Mouse (Mus musculus) fat pad, adult 2 months (tissue): ENCODE results near the gene Krtap1-4.
"Not testable (repeated sequence)": the region's sequence is repeated elsewhere in the genome, so short reads cannot be mapped to it uniquely, and the experiment has no call there.

Experiments
- DNase-seq: peaks from one replicate; pipeline ENCODE4 v3.0.0-alpha.2; 2011; ENCODE audit warnings: low read depth, low spot score; ENCODE audit errors: extremely low read depth

The Krtap1-4 gene

DNA sequence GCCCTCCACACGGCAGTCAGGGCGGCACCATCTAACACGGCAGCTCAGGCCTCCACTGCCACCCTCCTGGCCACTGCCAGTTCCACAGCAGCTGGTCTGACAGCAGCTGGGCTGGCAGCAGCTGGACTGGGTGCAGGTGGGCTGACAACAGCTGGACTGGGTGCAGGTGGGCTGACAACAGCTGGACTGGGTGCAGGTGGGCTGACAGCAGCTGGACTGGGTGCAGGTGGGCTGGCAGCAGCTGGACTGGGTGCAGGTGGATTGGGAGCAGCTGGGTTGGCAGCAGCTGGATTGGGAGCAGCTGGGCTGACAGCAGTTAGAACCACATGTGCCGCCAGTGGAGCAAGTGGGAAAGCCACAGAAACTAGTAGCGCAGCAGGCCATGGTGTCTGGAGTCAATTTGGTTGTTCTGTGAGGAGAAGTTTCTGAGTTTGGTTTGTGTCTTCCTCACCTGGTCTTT lies at the start of gene Krtap1-4:
Krtap1-4 (minus strand) TSS at position 410 of the 460 bp plus-strand sequence.
- no peak for DNase-seq

GRCm38 (mm10) chr11:99630890-99631289 lies 47.4 kb upstream of the Krtap1-4 start:
- no peak for DNase-seq

- no peak for DNase-seq
These were observed 44.7 kb upstream of the Krtap1-4 start, which contains the start of gene Krtap4-1 for GRCm38 (mm10) chr11:99628138-99628537. Gene Krtap4-1 (minus strand): TSS chr11:99628238.

- no peak for DNase-seq
These were observed 36.9 kb upstream of the Krtap1-4 start, which contains the start of gene Gm11562 for GRCm38 (mm10) chr11:99620335-99620734. Gene Gm11562 (minus strand): TSS chr11:99620435.

DNA sequence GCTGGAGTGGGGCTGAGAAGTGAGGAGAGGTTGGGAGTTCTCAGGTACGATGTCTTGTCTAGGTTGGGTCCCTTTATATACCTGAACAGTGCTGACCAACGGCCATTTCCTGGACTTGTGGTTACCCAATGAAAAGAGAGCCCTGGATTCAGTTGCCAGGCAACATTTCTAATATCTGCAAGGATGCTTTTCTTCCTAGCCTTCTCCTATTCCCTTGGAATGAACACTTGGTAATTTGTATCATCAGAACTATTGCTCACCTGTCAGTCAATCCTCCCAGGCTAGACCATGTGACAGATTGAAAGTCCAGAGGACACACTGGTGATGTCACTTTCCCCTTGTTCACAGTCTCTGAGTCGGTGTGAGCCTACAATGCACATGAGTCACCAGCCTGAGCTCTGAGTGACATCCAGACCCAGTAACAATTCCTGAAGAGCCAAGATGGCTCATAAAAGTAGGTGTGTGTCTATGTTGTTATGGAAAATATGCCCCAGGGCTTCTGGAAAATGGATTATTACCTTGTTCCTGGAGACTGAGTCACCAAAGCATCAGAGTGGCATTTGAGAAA lies 31.4 kb upstream of the Krtap1-4 start, which contains the start of gene Krtap2-4:
Krtap2-4 (minus strand) TSS at position 51 of the 568 bp plus-strand sequence.
- DNase-seq = no peak

DNA sequence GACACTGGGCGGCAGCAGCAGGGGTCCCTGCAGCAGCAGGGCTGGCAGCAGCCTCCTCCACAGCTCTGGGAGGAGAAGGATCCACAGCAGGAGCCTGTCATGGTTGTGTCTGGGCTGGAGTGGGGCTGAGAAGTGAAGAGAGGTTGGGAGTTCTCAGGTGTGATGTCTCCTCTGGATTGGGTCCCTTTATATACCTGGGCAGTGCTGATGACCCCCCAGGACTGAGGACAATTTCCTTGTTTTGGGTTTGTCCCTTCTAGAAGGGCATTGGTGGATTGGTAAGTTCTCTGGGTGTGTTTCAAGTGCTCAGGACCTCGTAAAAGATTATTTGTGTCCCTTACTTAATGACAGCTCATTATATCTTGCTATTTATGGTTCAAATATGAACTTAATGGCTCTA lies 26.6 kb upstream of the Krtap1-4 start, which contains the start of gene Gm11937:
Gm11937 (minus strand) TSS at position 101 of the 400 bp plus-strand sequence.
- DNase-seq = not testable (repeated sequence)

DNA sequence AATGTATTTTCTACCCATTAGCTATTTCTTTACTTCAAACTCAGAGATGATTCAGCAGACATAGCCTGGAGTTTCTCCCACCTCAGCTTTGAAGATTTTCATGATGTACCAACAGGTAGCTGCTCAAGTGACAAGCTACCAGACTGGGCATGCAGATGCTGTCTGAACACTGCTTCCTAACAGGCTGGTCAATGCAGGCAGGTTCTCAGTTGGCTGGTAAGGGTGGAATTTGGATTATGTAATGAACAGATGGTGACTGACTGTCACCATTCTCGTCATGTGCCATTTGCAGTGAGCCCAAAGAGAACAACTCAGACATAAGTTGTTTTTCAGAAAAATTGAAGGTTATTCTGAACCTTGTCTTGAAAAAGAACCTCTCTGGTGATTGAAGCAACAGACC lies 25.7 kb upstream of the Krtap1-4 start:
- no peak for DNase-seq

- DNase-seq = not testable (repeated sequence)
These were observed 19.8 kb upstream of the Krtap1-4 start, which contains the start of gene Gm11938 for GRCm38 (mm10) chr11:99603208-99603607. Gene Gm11938 (minus strand): TSS chr11:99603308.

- DNase-seq = not testable (repeated sequence)
These were observed 14.3 kb upstream of the Krtap1-4 start, which contains the start of gene Krtap9-3 for GRCm38 (mm10) chr11:99597742-99598141. Gene Krtap9-3 (minus strand): TSS chr11:99598105.

DNA sequence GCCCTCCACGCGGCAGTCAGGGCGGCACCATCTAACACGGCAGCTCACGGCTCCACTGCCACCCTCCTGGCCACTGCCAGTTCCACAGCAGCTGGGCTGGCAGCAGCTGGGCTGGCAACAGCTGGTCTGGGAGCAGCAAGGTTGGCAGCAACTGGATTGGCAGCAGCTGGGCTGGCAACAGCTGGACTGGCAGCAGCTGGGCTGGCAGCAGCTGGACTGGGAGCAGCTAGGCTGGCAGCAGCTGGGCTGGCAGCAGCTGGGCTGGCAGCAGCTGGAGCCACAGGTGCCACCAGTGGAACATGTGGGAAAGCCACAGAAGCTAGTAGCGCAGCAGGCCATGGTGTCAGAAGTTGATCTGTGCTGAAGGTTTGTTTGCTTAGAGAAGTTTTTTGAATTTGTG lies 7.5 kb upstream of the Krtap1-4 start, which contains the start of gene Krtap1-3:
Krtap1-3 (minus strand) TSS at position 359 of the 400 bp plus-strand sequence.
- DNase-seq = no peak

GRCm38 (mm10) chr11:99585096-99585495 lies 1.6 kb upstream of the Krtap1-4 start:
- no peak for DNase-seq

DNA sequence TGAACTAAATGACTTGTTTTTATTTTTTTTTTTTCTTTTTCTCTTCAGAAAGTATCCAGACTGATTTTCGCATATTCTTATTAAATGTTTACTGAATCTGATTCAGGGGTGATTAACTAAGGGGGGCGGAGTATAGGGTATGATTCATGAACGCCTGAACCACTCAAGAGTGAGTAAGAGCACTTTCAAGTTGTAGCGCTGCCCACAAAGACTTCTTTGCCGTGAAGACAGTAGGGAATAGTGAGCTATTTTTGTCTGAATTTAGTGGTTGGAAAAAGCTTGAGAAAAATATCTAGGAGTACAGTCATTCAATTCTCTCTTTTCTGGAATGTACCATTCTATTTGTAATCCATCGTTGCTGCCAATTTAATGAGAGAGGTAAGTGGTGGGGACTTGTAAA lies 1.9 kb downstream of the Krtap1-4 start:
- no peak for DNase-seq

DNA sequence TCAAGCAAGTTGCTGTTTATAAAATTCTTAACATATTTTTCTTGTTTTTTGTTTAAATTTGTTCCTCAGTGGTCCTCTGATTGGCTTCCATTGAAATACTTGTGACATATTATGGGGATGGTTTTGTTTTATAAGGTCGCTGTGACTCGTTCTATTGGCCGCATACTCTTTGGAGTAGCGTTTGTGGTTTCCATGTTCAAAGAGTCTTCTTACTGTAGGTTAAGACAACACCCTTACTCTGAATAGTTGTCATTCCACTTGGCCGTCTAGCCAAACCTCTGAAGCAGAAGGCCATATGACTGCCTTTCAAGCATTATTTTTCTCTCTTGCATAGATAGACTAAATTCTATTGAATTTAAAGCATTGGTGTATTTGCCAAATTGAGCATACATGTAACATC lies 2.4 kb downstream of the Krtap1-4 start:
- no peak for DNase-seq

GRCm38 (mm10) chr11:99580636-99581035 lies 2.8 kb downstream of the Krtap1-4 start, which contains the start of gene Krtap1-5:
Gene Krtap1-5 (minus strand): TSS chr11:99581016.
- no peak for DNase-seq

- no peak for DNase-seq
These were observed 9.3 kb downstream of the Krtap1-4 start for GRCm38 (mm10) chr11:99574106-99574505.

- no peak for DNase-seq
These were observed 10.3 kb downstream of the Krtap1-4 start for GRCm38 (mm10) chr11:99573164-99573563.

GRCm38 (mm10) chr11:99566530-99566929 lies 16.9 kb downstream of the Krtap1-4 start, which contains the start of gene Krtap3-1:
Gene Krtap3-1 (minus strand): TSS chr11:99566630.
- DNase-seq = no peak

- no peak for DNase-seq
These were observed 20.9 kb downstream of the Krtap1-4 start for GRCm38 (mm10) chr11:99562580-99562979.

GRCm38 (mm10) chr11:99559366-99559765 lies 24.1 kb downstream of the Krtap1-4 start, which contains the start of gene Gm11939:
Gene Gm11939 (minus strand): TSS chr11:99559466.
- DNase-seq = no peak

- DNase-seq = no peak
These were observed 25.3 kb downstream of the Krtap1-4 start for GRCm38 (mm10) chr11:99557976-99558745.

DNA sequence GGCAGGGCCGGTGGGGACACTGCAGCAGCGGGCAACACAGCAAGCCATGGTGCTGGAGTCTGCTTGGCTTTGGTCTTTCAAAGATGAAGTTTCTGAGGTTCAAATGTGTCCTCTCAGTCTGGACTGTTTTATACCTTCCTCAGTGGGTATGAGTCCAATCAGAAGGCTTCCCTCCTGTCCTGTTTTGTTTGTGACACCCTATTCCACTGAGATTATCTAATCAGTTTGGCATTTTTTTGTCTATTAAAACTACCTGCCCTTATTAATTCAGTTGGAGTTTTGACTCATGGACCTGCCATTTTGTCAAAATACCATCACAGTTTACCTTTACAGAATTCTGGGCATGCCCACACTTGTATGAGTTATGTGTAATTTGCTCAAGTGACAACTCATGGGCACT lies 26.7 kb downstream of the Krtap1-4 start, which contains the start of gene Krtap3-2:
Krtap3-2 (minus strand) TSS at position 101 of the 400 bp plus-strand sequence.
- no peak for DNase-seq
